Mouse (Mus musculus): Measurements from ENCODE around the gene Gatad1.

DNA sequence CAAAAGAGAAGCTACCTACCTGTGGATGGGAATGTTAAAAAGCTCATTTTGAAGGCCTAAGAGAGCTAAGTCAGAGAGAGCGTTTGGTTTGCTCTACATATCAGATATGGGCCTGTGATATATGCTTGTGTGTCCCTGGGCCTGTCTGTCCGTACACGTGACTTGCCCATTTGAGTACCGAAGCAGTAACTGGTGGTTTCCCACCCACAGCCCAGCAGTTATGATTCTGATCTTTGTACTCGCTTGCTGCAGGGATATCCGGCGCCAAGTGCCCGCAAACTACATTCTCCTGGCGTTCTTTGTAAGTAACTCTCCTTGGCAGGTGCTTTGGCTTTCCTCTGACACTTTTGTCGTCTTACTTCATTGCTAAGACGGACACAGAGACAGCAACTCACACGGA lies 9.6 kb upstream of the Gatad1 start:
- TF ChIP-seq GATA1 (IDR thresholded peaks at IDR 0.05; ENCODE audit: low read length), result no peak
- TF ChIP-seq TAL1 (IDR thresholded peaks at IDR 0.05; ENCODE audit: low read length), result no peak

Data from erythroblast, embryonic 14.5 days (primary cell).